In genomic region chr14:39317424-39318110, GRCm38 (mm10) we compare ENCODE assay signal across 8 mouse cellular contexts.
DNase-seq lines count a peak whose midpoint lies in the region; ATAC-seq lines count a peak whose summit lies in the region.

No protein-coding gene starts in this region.

- no peaks in the 10 kb centered on the region for H3K36me3 ChIP-seq in forebrain, embryonic 12.5 days (replicated peaks)
- H3K36me3 ChIP-seq in forebrain, embryonic 11.5 days (ENCODE audit: control insufficient read depth, insufficient read depth, low read length) = no peaks in the 10 kb centered on the region

- H3K27me3 ChIP-seq in forebrain, embryonic 12.5 days = no peaks in the 10 kb centered on the region
- no peaks in the 10 kb centered on the region for H3K27me3 ChIP-seq in forebrain, embryonic 11.5 days (ENCODE audit: control insufficient read depth, insufficient read depth, low read length)

- H3K9me3 ChIP-seq in forebrain, embryonic 12.5 days = no peaks in the 10 kb centered on the region
- H3K9me3 ChIP-seq in forebrain, embryonic 11.5 days (ENCODE audit: control insufficient read depth, low read length) = no peaks in the 10 kb centered on the region

- no peak for DNase-seq in forebrain, embryonic 11.5 days (ENCODE audit: low spot score)
- DNase-seq in cerebellum, postnatal 10 days = peak; percentile 99
- DNase-seq in layer of hippocampus, postnatal 10 days (ENCODE audit: low spot score in 2 of 2) = peak; percentile 83 to 88
- DNase-seq in right cerebral cortex, adult 2 months (ENCODE audit: low spot score in 2 of 2) = peak; percentile 30 to 47
- DNase-seq in lung, adult 18-20 months = no peak
- no peak for DNase-seq in lung, postnatal 10 days
- DNase-seq in urinary bladder, postnatal 10 days (ENCODE audit: low spot score) = no peak

- H3K27ac ChIP-seq in forebrain, embryonic 12.5 days = no peak overlapping the region
- no peak overlapping the region for H3K27ac ChIP-seq in forebrain, embryonic 11.5 days (ENCODE audit: low read depth, low read length)

- no peaks in the 10 kb centered on the region for H3K4me1 ChIP-seq in forebrain, embryonic 12.5 days
- H3K4me1 ChIP-seq in forebrain, embryonic 11.5 days (replicated peaks; ENCODE audit: control insufficient read depth, insufficient read depth, low read length) = no peaks in the 10 kb centered on the region

- no peak overlapping the region for H3K4me3 ChIP-seq in forebrain, embryonic 12.5 days (replicated peaks)
- H3K4me3 ChIP-seq in forebrain, embryonic 11.5 days (ENCODE audit: low read depth, low read length) = no peak overlapping the region

- 76% methylated on average over 4 of the region's 4 CpGs for whole genome bisulfite sequencing in forebrain, embryonic 12.5 days
- WGBS in forebrain, embryonic 11.5 days = 85% methylated on average over 4 of the region's 4 CpGs

- peak; percentile 60; the same call in 1 of the 2 replicates for ATAC-seq in forebrain, embryonic 12.5 days (ENCODE audit: low FRiP score)
- no peak for ATAC-seq in forebrain, embryonic 11.5 days (replicated peaks; ENCODE audit: low FRiP score)

- H3K9ac ChIP-seq in forebrain, embryonic 12.5 days = no peak overlapping the region
- no peak overlapping the region for H3K9ac ChIP-seq in forebrain, embryonic 11.5 days (ENCODE audit: low read length)

- no peak overlapping the region for H3K4me2 ChIP-seq in forebrain, embryonic 12.5 days
- H3K4me2 ChIP-seq in forebrain, embryonic 11.5 days (ENCODE audit: low read depth, low read length, severe bottlenecking) = no peak overlapping the region

Comparison
In these comparisons a context has a peak if more than half of its experiments do, and no peak if none do; other contexts are left out.
1. DNase-seq: peak in cerebellum, postnatal 10 days (2 of 2), layer of hippocampus, postnatal 10 days (2 of 2) and right cerebral cortex, adult 2 months (2 of 2); none in forebrain, embryonic 11.5 days (single experiment), lung, adult 18-20 months (0 of 2), lung, postnatal 10 days (single experiment) and urinary bladder, postnatal 10 days (single experiment).